Mouse (Mus musculus) thymus, postnatal 14 days (tissue): Measurements from ENCODE around the gene Gm609.
A peak's percentile ranks its signal among the peaks of the same experiment; 100 is the strongest.
"Not testable (repeated sequence)": the region's sequence is repeated elsewhere in the genome, so short reads cannot be mapped to it uniquely, and the experiment has no call there.

Source experiments
- DNase-seq: peaks from one replicate; pipeline ENCODE4 v3.0.0; 2021

The Gm609 gene

GRCm38 (mm10) chr16:45492927-45493326, at the start of gene Gm609:
Gm609 (minus strand) TSS chr16:45492969.
- no peak for DNase-seq

GRCm38 (mm10) chr16:45542108-45542507, 49.3 kb upstream of the Gm609 start:
- no peak for DNase-seq

- not testable (repeated sequence) for DNase-seq
Observed at GRCm38 (mm10) chr16:45538342-45538741, 45.6 kb upstream of the Gm609 start.

GRCm38 (mm10) chr16:45535009-45535408, 42.2 kb upstream of the Gm609 start, which contains the start of gene Slc9c1:
Slc9c1 (plus strand) TSS chr16:45535309.
- DNase-seq, result no peak

GRCm38 (mm10) chr16:45531950-45532349, 39.2 kb upstream of the Gm609 start, which contains the start of gene Gm17783:
Gm17783 (minus strand) TSS chr16:45532050.
- no peak for DNase-seq

GRCm38 (mm10) chr16:45525551-45525950, 32.8 kb upstream of the Gm609 start:
- DNase-seq, result no peak

GRCm38 (mm10) chr16:45495326-45495725, 2.6 kb upstream of the Gm609 start:
- DNase-seq, result no peak

GRCm38 (mm10) chr16:45476991-45477390, 15.8 kb downstream of the Gm609 start:
- no peak for DNase-seq

GRCm38 (mm10) chr16:45471836-45472235, 20.9 kb downstream of the Gm609 start:
- DNase-seq, result not testable (repeated sequence)

- DNase-seq, result no peak
Observed at GRCm38 (mm10) chr16:45454762-45455161, 38.0 kb downstream of the Gm609 start.

- no peak for DNase-seq
Observed at GRCm38 (mm10) chr16:45437230-45437739, 55.5 kb downstream of the Gm609 start.

- DNase-seq, result no peak
Observed at GRCm38 (mm10) chr16:45435591-45435990, 57.2 kb downstream of the Gm609 start.

GRCm38 (mm10) chr16:45427651-45428050, 65.1 kb downstream of the Gm609 start:
- DNase-seq, result no peak

- DNase-seq, result no peak
Observed at GRCm38 (mm10) chr16:45413497-45413896, 79.3 kb downstream of the Gm609 start.

- DNase-seq, result not testable (repeated sequence)
Observed at GRCm38 (mm10) chr16:45409064-45409446, 83.7 kb downstream of the Gm609 start.

- peak; percentile 74 for DNase-seq
Observed at GRCm38 (mm10) chr16:45408425-45409063, 84.2 kb downstream of the Gm609 start, which contains the start of gene Cd200. Cd200 (minus strand) TSS chr16:45409053.

GRCm38 (mm10) chr16:45407645-45408400, 84.9 kb downstream of the Gm609 start:
- DNase-seq, result no peak

GRCm38 (mm10) chr16:45407091-45407490, 85.7 kb downstream of the Gm609 start:
- DNase-seq, result no peak

GRCm38 (mm10) chr16:45402951-45403350, 89.8 kb downstream of the Gm609 start:
- no peak for DNase-seq

GRCm38 (mm10) chr16:45402036-45402435, 90.7 kb downstream of the Gm609 start:
- DNase-seq, result no peak

GRCm38 (mm10) chr16:45399947-45400555, 92.7 kb downstream of the Gm609 start:
- DNase-seq, result no peak

- no peak for DNase-seq
Observed at GRCm38 (mm10) chr16:45399411-45399810, 93.4 kb downstream of the Gm609 start.

- no peak for DNase-seq
Observed at GRCm38 (mm10) chr16:45397440-45397839, 95.3 kb downstream of the Gm609 start.
